Mouse (Mus musculus): ENCODE measurements around the gene Cdca3.

DNA sequence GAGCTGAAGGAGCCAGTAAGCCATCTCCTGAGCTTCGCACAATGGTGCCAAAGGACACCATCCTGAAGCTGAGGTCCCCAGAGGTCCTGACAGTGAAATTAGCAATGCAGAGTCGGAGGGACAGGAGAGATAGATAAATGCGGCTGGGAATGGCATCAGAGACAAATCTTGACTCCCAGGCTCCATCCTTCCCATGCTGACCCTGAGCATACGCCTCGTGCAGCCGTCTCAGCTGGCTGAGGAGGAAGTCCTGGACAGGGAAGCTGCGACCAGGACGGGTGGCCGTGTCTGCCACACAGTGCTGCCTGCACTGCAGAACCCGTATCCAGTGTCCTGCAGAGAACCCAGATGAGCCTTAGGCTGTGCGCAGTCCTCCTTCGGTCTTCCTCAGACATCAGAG is 25.3 kb downstream of the Cdca3 start:
- TF ChIP-seq EP300 (IDR thresholded peaks at IDR 0.05) (no peak), CTCF (IDR thresholded peaks at IDR 0.05) (no peak)
